Mouse (Mus musculus) hindbrain, postnatal 0 days (tissue): ENCODE results near the gene Ppie. TPM values are rescaled to one million over a fixed set of nuclear protein-coding genes. Genes with fewer than 3 reads are reported as not detected.
"Not testable (repeated sequence)": the region's sequence is repeated elsewhere in the genome, so short reads cannot be mapped to it uniquely, and the experiment has no call there.

ENCODE experiments used
- ATAC-seq: fragments of 200-750 bp; cut with Nextera tagmentation; 2 replicates; pipeline ENCODE4 v1.8.0; 2017; ENCODE audit warnings: mild to moderate bottlenecking, moderate TSS enrichment, moderate library complexity
- DNase-seq: peaks from one replicate; pipeline ENCODE4 v3.0.0-alpha.2; 2015; ENCODE audit warnings: low spot score
- H3K27ac ChIP-seq: fragments of 300-500 bp; sonication (generic); 2 replicates; pipeline ENCODE4 v1.5.1; 2014; ENCODE audit warnings: mild to moderate bottlenecking
- H3K27me3 ChIP-seq: fragments of 300-500 bp; sonication (generic); 2 replicates; pipeline ENCODE4 v1.6.1; 2014; ENCODE audit warnings: low read length, mixed read lengths; ENCODE audit not compliant: insufficient read depth
- H3K36me3 ChIP-seq: fragments of 300-500 bp; sonication (generic); 2 replicates; pipeline ENCODE4 v1.6.1; 2014; ENCODE audit warnings: low read length, mixed read lengths; ENCODE audit not compliant: insufficient read depth
- H3K4me1 ChIP-seq: fragments of 300-500 bp; sonication (generic); 2 replicates; pipeline ENCODE4 v1.6.1; 2014; ENCODE audit warnings: antibody characterized with exemption, low read length, mixed read lengths; ENCODE audit not compliant: insufficient read depth
- H3K4me2 ChIP-seq: fragments of 300-500 bp; sonication (generic); 2 replicates; pipeline ENCODE4 v1.6.1; 2014; ENCODE audit warnings: low read depth, mild to moderate bottlenecking, low read length, moderate library complexity, mixed read lengths
- H3K4me3 ChIP-seq: fragments of 300-500 bp; sonication (generic); 2 replicates; pipeline ENCODE4 v1.5.1; 2014; ENCODE audit warnings: low read length
- H3K9ac ChIP-seq: fragments of 300-500 bp; sonication (generic); replicated peaks from 2 replicates; pipeline ENCODE4 v1.6.1; 2014; ENCODE audit warnings: mild to moderate bottlenecking, low read length, moderate library complexity, mixed read lengths
- H3K9me3 ChIP-seq: fragments of 300-500 bp; sonication (generic); 2 replicates; pipeline ENCODE4 v1.6.1; 2016; ENCODE audit warnings: low read length, mixed read lengths
- CTCF ChIP-seq: IDR thresholded peaks from 2 replicates; pipeline ENCODE4 v1.5.1; 2016; ENCODE audit warnings: antibody characterized with exemption, control low read depth, low read depth
- WGBS: fragments of 180-500 bp; shearing (Covaris S2); extraction: QIAGEN DNeasy Blood & Tissue Kit; methylation state at CpG from one replicate; pipeline ENCODE4 v1.1.7; 2014; 5-methylcytosine and 5-hydroxymethylcytosine counted together
- polyA plus RNA-seq: library from polyadenylated mRNA; unstranded; fragments of >200 nt; fragmentation: Nextera tagmentation; extraction: Ambion mirVana; gene quantifications from 2 replicates; pipeline ENCODE4 v1.2.1, GENCODE M21; 2015
- total RNA-seq: library from RNA; depleted of rRNA; stranded (reverse); fragments of >200 nt; gene quantifications from 2 replicates; pipeline ENCODE4 v1.2.3, GENCODE M21; 2014

Gene Ppie
- total and polyA plus RNA-seq, 2 experiments from 2014 or later, result 39.5 to 44.4 TPM

GRCm38 (mm10) chr4:123152003-123152402, 12.3 kb upstream of the Ppie start:
- Histone ChIP-seq H3K27me3 (no peaks in the 10 kb centered on the region), H3K36me3 (no peaks in the 10 kb centered on the region), H3K9me3 (no peaks in the 10 kb centered on the region), H3K4me1 (no peaks in the 10 kb centered on the region), H3K27ac (no peak overlapping the region), H3K4me3 (no peak overlapping the region), H3K4me2 (no peak overlapping the region), H3K9ac (no peak overlapping the region)
- ATAC-seq (no peak), DNase-seq (no peak)
- 79% methylated on average over 4 of the region's 4 CpGs for WGBS
- TF ChIP-seq CTCF, result no peak

- H3K4me2 ChIP-seq, result no peak overlapping the region
- H3K36me3 ChIP-seq, result no peaks in the 10 kb centered on the region
- H3K9ac ChIP-seq, result no peak overlapping the region
- no peak for DNase-seq
- whole genome bisulfite sequencing, result 75% methylated on average over 5 of the region's 5 CpGs
- H3K27me3 ChIP-seq, result no peaks in the 10 kb centered on the region
- H3K4me1 ChIP-seq, result no peaks in the 10 kb centered on the region
- no peaks in the 10 kb centered on the region for H3K9me3 ChIP-seq
- no peak for TF ChIP-seq CTCF
- no peak overlapping the region for H3K27ac ChIP-seq
- no peak for ATAC-seq
- H3K4me3 ChIP-seq, result no peak overlapping the region
Observed at GRCm38 (mm10) chr4:123147446-123148150, 7.8 kb upstream of the Ppie start.

- WGBS, result 87% methylated on average over 3 of the region's 3 CpGs
- no peak overlapping the region for H3K4me2 ChIP-seq
- no peaks in the 10 kb centered on the region for H3K27me3 ChIP-seq
- peaks cover 8% of the 10 kb centered on the region for H3K4me1 ChIP-seq
- ATAC-seq (no peak), DNase-seq (no peak)
- H3K27ac ChIP-seq, result no peak overlapping the region
- H3K36me3 ChIP-seq, result peaks cover 26% of the 10 kb centered on the region
- no peak overlapping the region for H3K4me3 ChIP-seq
- no peak for TF ChIP-seq CTCF
- H3K9me3 ChIP-seq, result no peaks in the 10 kb centered on the region
- H3K9ac ChIP-seq, result no peak overlapping the region
Observed at GRCm38 (mm10) chr4:123137551-123137950, 2.2 kb downstream of the Ppie start.

GRCm38 (mm10) chr4:123127051-123127450, 12.7 kb downstream of the Ppie start:
- no peak overlapping the region for H3K27ac ChIP-seq
- no peak overlapping the region for H3K4me3 ChIP-seq
- peaks cover 49% of the 10 kb centered on the region for H3K36me3 ChIP-seq
- no peaks in the 10 kb centered on the region for H3K9me3 ChIP-seq
- H3K4me2 ChIP-seq, result no peak overlapping the region
- TF ChIP-seq CTCF, result no peak
- WGBS, result 87% methylated on average over 4 of the region's 4 CpGs
- H3K4me1 ChIP-seq, result no peaks in the 10 kb centered on the region
- ATAC-seq, result no peak
- no peak overlapping the region for H3K9ac ChIP-seq
- no peaks in the 10 kb centered on the region for H3K27me3 ChIP-seq
- no peak for DNase-seq

- Histone ChIP-seq H3K27ac (no peak overlapping the region), H3K27me3 (no peaks in the 10 kb centered on the region), H3K9me3 (no peaks in the 10 kb centered on the region), H3K9ac (no peak overlapping the region), H3K36me3 (peaks cover 45% of the 10 kb centered on the region), H3K4me3 (no peak overlapping the region), H3K4me1 (no peaks in the 10 kb centered on the region), H3K4me2 (no peak overlapping the region)
- ATAC-seq (no peak), DNase-seq (no peak)
- no peak for TF ChIP-seq CTCF
- WGBS, result 92% methylated on average over 7 of the region's 7 CpGs
Observed at GRCm38 (mm10) chr4:123126626-123127025, 13.1 kb downstream of the Ppie start.

- Histone ChIP-seq H3K9ac (no peak overlapping the region), H3K27ac (no peak overlapping the region), H3K27me3 (no peaks in the 10 kb centered on the region), H3K9me3 (no peaks in the 10 kb centered on the region), H3K4me2 (no peak overlapping the region), H3K36me3 (0 out of 2 replicates have a peak, but pooled peaks cover 4% of the 10 kb centered on the region), H3K4me1 (no peaks in the 10 kb centered on the region), H3K4me3 (no peak overlapping the region)
- DNase-seq, result no peak
- no peak for TF ChIP-seq CTCF
- no peak for ATAC-seq
- WGBS, result 87% methylated on average over 2 of the region's 2 CpGs
Observed at GRCm38 (mm10) chr4:123121286-123121685, 18.5 kb downstream of the Ppie start.

- Histone ChIP-seq H3K4me2 (peak overlapping the region; percentile 59; the same call in 1 of the 2 replicates), H3K4me3 (peak overlapping the region; percentile 39)
- not testable (repeated sequence) for H3K27ac ChIP-seq, H3K9me3 ChIP-seq, H3K27me3 ChIP-seq, H3K4me1 ChIP-seq, H3K9ac ChIP-seq, H3K36me3 ChIP-seq
- DNase-seq (peak; percentile 71), ATAC-seq (peak; percentile 91)
- WGBS, result 29% methylated on average over 25 of the region's 42 CpGs
Observed at GRCm38 (mm10) chr4:123116640-123117039, 23.1 kb downstream of the Ppie start.
